Comparison of ENCODE assay signal across 23 mouse cellular contexts in the genomic region with DNA sequence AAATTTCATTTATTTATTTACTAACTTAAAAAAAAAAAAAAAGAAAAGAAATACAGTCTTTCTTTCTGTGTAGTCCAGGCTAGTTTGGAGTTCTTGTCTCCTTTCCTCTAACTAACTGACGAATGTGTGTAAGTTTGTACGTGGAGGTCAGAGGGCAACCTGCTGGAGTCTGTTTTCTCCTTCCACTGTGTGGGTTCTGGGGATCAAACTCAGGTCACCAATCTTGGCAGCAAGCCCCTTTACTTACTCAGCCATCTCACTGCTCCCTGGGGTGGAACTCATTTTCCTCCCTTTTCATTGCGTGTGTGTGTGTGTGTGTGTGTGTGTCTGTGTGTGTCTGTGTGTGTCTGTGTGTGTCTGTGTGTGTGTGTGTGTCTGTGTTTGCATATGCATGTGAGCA. TPM values are rescaled to one million over a fixed set of nuclear protein-coding genes. Genes with fewer than 3 reads are reported as not detected.
A peak's percentile ranks its signal among the peaks of the same experiment; 100 is the strongest.
DNase-seq lines count a peak whose midpoint lies in the region; ATAC-seq and TF ChIP-seq lines count a peak whose summit lies in the region.
"Had no signal": no experiment of that assay in that cellular context is flagged by ENCODE, and none has a peak within 500 bp of the region (broad histone marks: within the 10 kb centered on the region; RNA-seq: fewer than 3 reads in every experiment).

No protein-coding gene starts in this region.

- no peak overlapping the region for H3K27ac ChIP-seq in lung, embryonic 14.5 days (ENCODE audit: low read depth)
- H3K27ac ChIP-seq in lung, postnatal 0 days (ENCODE audit: low read length) = no peak overlapping the region
- no peak overlapping the region for H3K27ac ChIP-seq in forebrain, embryonic 16.5 days (ENCODE audit: low read length)
- H3K27ac ChIP-seq: forebrain, embryonic 13.5 days; hindbrain, embryonic 13.5 days; intestine, embryonic 15.5 days had no signal

- H3K27me3 ChIP-seq in lung, embryonic 14.5 days (ENCODE audit: insufficient read depth, low read length) = no peaks in the 10 kb centered on the region
- no peaks in the 10 kb centered on the region for H3K27me3 ChIP-seq in lung, postnatal 0 days (replicated peaks; ENCODE audit: insufficient read depth, low read length)
- H3K27me3 ChIP-seq in forebrain, embryonic 16.5 days (replicated peaks; ENCODE audit: control insufficient read depth, insufficient read depth, low read length) = no peaks in the 10 kb centered on the region
- H3K27me3 ChIP-seq: forebrain, embryonic 13.5 days; hindbrain, embryonic 13.5 days; intestine, embryonic 15.5 days had no signal

- 15% methylated on average over 3 of the region's 3 CpGs for WGBS in lung, embryonic 14.5 days
- 29% methylated on average over 3 of the region's 3 CpGs for WGBS in lung, postnatal 0 days
- WGBS in forebrain, embryonic 16.5 days = 54% methylated on average over 3 of the region's 3 CpGs

- no peak overlapping the region for H3K4me3 ChIP-seq in lung, embryonic 14.5 days (ENCODE audit: low read depth, low read length)
- no peak overlapping the region for H3K4me3 ChIP-seq in lung, postnatal 0 days (ENCODE audit: low read depth, low read length)
- no peak overlapping the region for H3K4me3 ChIP-seq in forebrain, embryonic 16.5 days (replicated peaks; ENCODE audit: low read length)
- H3K4me3 ChIP-seq: forebrain, embryonic 13.5 days; hindbrain, embryonic 13.5 days; intestine, embryonic 15.5 days; megakaryocyte, embryonic 14.5 days had no signal

- no peak for TF ChIP-seq EP300 in lung, postnatal 0 days (IDR thresholded peaks at IDR 0.05)

- peaks cover 14% of the 10 kb centered on the region for H3K4me1 ChIP-seq in lung, embryonic 14.5 days (ENCODE audit: insufficient read depth)
- 0 out of 2 replicates have a peak, but pooled peaks cover 2% of the 10 kb centered on the region for H3K4me1 ChIP-seq in lung, postnatal 0 days (ENCODE audit: insufficient read depth, low read depth, low read length)
- no peaks in the 10 kb centered on the region for H3K4me1 ChIP-seq in forebrain, embryonic 16.5 days (replicated peaks; ENCODE audit: control insufficient read depth, insufficient read depth, low read length)
- H3K4me1 ChIP-seq: forebrain, embryonic 13.5 days had no signal

- H3K9me3 ChIP-seq in lung, embryonic 14.5 days (ENCODE audit: low read depth, low read length) = no peaks in the 10 kb centered on the region
- H3K9me3 ChIP-seq in lung, postnatal 0 days (ENCODE audit: low read length) = no peaks in the 10 kb centered on the region
- H3K9me3 ChIP-seq in forebrain, embryonic 16.5 days (ENCODE audit: control insufficient read depth, low read length) = no peaks in the 10 kb centered on the region
- H3K9me3 ChIP-seq: forebrain, embryonic 13.5 days; G1E; hindbrain, embryonic 13.5 days; intestine, embryonic 15.5 days; megakaryocyte, embryonic 14.5 days had no signal

- H3K36me3 ChIP-seq in lung, embryonic 14.5 days (ENCODE audit: insufficient read depth) = no peaks in the 10 kb centered on the region
- H3K36me3 ChIP-seq in lung, postnatal 0 days (ENCODE audit: insufficient read depth, low read length) = no peaks in the 10 kb centered on the region
- H3K36me3 ChIP-seq in forebrain, embryonic 16.5 days (ENCODE audit: control insufficient read depth, insufficient read depth) = no peaks in the 10 kb centered on the region
- H3K36me3 ChIP-seq: G1E; hindbrain, embryonic 13.5 days; intestine, embryonic 15.5 days had no signal

- ATAC-seq in lung, embryonic 14.5 days (ENCODE audit: insufficient read depth) = no peak
- ATAC-seq in lung, postnatal 0 days = no peak
- ATAC-seq in forebrain, embryonic 16.5 days = no peak
- ATAC-seq: CD4-positive, CD25-positive, alpha-beta regulatory T cell, adult 4 months; forebrain, embryonic 13.5 days; intestine, embryonic 15.5 days had no signal

- peak; percentile 82 for DNase-seq in lung, embryonic 14.5 days
- no peak for DNase-seq in lung, postnatal 0 days (ENCODE audit: low spot score)
- peak; percentile 34 for DNase-seq in Muller cell, postnatal 12 days (ENCODE audit: inconsistent ontology term)
- peak; percentile 43 for DNase-seq in fibroblast of lung, adult 2 months (ENCODE audit: low read depth)
- peak; percentile 62 for DNase-seq in kidney, postnatal 14 days
- DNase-seq in left cerebral cortex, adult 18-20 months (ENCODE audit: low spot score in 2 of 2) = no peak
- DNase-seq in testis, postnatal 14 days (ENCODE audit: low spot score) = no peak
- DNase-seq: adrenal gland, postnatal 10 days; cerebellum, adult 2 months; gastrocnemius, postnatal 36 days; heart, postnatal 10 days; layer of hippocampus, adult 9-11 months; liver; lung, postnatal 10 days; right cerebral cortex, adult 18-20 months; thymus, adult 2 months had no signal

- no peak overlapping the region for H3K4me2 ChIP-seq in lung, embryonic 14.5 days
- no peak overlapping the region for H3K4me2 ChIP-seq in lung, postnatal 0 days (replicated peaks; ENCODE audit: low read depth, low read length)
- H3K4me2 ChIP-seq in forebrain, embryonic 16.5 days (ENCODE audit: low read length) = no peak overlapping the region
- H3K4me2 ChIP-seq: forebrain, embryonic 13.5 days; hindbrain, embryonic 13.5 days; intestine, embryonic 15.5 days had no signal

- no peak overlapping the region for H3K9ac ChIP-seq in lung, embryonic 14.5 days
- no peak overlapping the region for H3K9ac ChIP-seq in lung, postnatal 0 days (replicated peaks; ENCODE audit: low read depth)
- H3K9ac ChIP-seq in forebrain, embryonic 16.5 days (replicated peaks; ENCODE audit: low read depth, low read length) = no peak overlapping the region
- H3K9ac ChIP-seq: forebrain, embryonic 13.5 days; hindbrain, embryonic 13.5 days; intestine, embryonic 15.5 days had no signal

- no peak for TF ChIP-seq CTCF in lung, embryonic 14.5 days (IDR thresholded peaks at IDR 0.05; ENCODE audit: low read depth)
- TF ChIP-seq CTCF in lung, postnatal 0 days (IDR thresholded peaks at IDR 0.05) = no peak

RNA-seq across cellular contexts. Expression of gene Cd164, which starts 49.1 kb away (rescaled TPM):
- 196 and 208 TPM in 2 replicates for polyA plus RNA-seq in lung, embryonic 14.5 days (2014; fragmentation: Nextera tagmentation; extraction: Ambion mirVana)
- polyA plus RNA-seq in lung, postnatal 0 days (2015; fragmentation: Nextera tagmentation; extraction: Ambion mirVana) = 130 and 135 TPM in 2 replicates
- polyA plus RNA-seq in forebrain, embryonic 16.5 days (2015; fragmentation: Nextera tagmentation; extraction: Ambion mirVana) = 61.8 and 81.7 TPM in 2 replicates
- total RNA-seq in left cerebral cortex, adult 18-20 months (2021) = 10 to 100 TPM; 61.0 to 68.7 TPM

Comparison
In these comparisons a context has a peak if more than half of its experiments do, and no peak if none do; other contexts are left out.
1. DNase-seq: peak in lung, embryonic 14.5 days (single experiment), Muller cell, postnatal 12 days (single experiment), fibroblast of lung, adult 2 months (single experiment) and kidney, postnatal 14 days (single experiment); none in lung, postnatal 0 days (single experiment), left cerebral cortex, adult 18-20 months (0 of 2) and testis, postnatal 14 days (single experiment).